Mouse (Mus musculus): ENCODE results near the gene Aqp9. TPM values are rescaled to one million over a fixed set of nuclear protein-coding genes. Genes with fewer than 3 reads are reported as not detected.
A peak's percentile ranks its signal among the peaks of the same experiment; 100 is the strongest.

The Aqp9 gene
- polyA plus RNA-seq, 1 experiment: 1.5 TPM

DNA sequence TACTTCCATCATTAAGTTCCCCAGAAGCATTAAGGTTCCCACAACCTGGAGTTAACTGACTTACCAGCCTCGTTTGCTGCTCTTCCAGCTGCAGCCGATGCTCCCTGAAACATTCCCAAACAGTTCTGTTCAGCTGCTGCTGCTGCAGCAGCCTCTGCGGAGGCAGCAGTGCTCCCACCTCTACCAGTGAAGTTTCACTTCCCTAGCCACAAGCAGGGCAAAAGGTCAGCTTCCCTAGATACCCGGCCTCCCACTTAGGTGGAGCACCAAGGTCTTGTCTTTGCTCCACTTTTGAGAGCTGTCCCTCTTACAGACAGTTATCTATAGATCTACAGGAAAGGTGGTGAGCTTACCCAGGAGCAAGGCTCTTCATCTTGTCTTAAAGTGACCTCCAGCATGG, 45.2 kb upstream of the Aqp9 start:
- Histone ChIP-seq H3K4me3 (ENCODE audit: control insufficient read depth, insufficient read depth, low read length) (no peak overlapping the region), H3K27ac (ENCODE audit: control insufficient read depth, insufficient read depth, low read length) (no peak overlapping the region), H3K36me3 (ENCODE audit: control insufficient read depth, insufficient read depth, low read length) (no peaks in the 10 kb centered on the region), H3K4me1 (replicated peaks; ENCODE audit: control insufficient read depth, insufficient read depth, low read length) (peaks cover 8% of the 10 kb centered on the region), H3K27me3 (ENCODE audit: control insufficient read depth, insufficient read depth, low read length) (peaks cover 20% of the 10 kb centered on the region)
- no peak for DNase-seq
- 24% methylated on average over 4 of the region's 4 CpGs for WGBS
- no peak for TF ChIP-seq POLR2A (IDR thresholded peaks at IDR 0.05; ENCODE audit: control insufficient read depth, extremely low read depth, insufficient read depth, low read length, poor library complexity)
- TF ChIP-seq CTCF (IDR thresholded peaks at IDR 0.05; ENCODE audit: borderline replicate concordance, control insufficient read depth, extremely low read depth, insufficient read depth, low read length, poor library complexity): no peak

DNA sequence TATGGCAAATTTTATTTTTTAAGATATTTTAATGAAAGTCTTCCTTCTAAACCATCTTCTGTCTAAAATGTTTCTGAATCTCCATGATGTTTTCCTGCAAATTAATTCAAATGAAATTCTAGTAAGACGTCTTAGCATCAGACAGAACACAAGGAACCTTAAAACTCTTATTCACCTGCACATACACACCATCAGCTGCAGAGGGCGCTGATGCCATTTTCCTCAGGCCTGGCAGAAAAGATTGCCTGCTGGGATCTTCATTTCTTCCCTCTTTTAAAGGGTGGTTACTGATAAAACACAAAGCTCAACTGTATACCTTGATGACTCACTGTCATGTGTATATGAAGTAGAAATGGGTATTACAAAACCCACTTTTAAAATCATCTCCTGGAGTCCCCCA, 42.4 kb upstream of the Aqp9 start:
- TF ChIP-seq CTCF (IDR thresholded peaks at IDR 0.05; ENCODE audit: borderline replicate concordance, control insufficient read depth, extremely low read depth, insufficient read depth, low read length, poor library complexity) (no peak), POLR2A (IDR thresholded peaks at IDR 0.05; ENCODE audit: control insufficient read depth, extremely low read depth, insufficient read depth, low read length, poor library complexity) (no peak)
- peaks cover 6% of the 10 kb centered on the region for H3K27me3 ChIP-seq (ENCODE audit: control insufficient read depth, insufficient read depth, low read length)
- H3K4me3 ChIP-seq (ENCODE audit: control insufficient read depth, insufficient read depth, low read length): no peak overlapping the region
- peaks cover 7% of the 10 kb centered on the region for H3K4me1 ChIP-seq (replicated peaks; ENCODE audit: control insufficient read depth, insufficient read depth, low read length)
- no peak overlapping the region for H3K27ac ChIP-seq (ENCODE audit: control insufficient read depth, insufficient read depth, low read length)
- 13% methylated on average over 2 of the region's 2 CpGs for WGBS
- DNase-seq: no peak
- no peaks in the 10 kb centered on the region for H3K36me3 ChIP-seq (ENCODE audit: control insufficient read depth, insufficient read depth, low read length)

DNA sequence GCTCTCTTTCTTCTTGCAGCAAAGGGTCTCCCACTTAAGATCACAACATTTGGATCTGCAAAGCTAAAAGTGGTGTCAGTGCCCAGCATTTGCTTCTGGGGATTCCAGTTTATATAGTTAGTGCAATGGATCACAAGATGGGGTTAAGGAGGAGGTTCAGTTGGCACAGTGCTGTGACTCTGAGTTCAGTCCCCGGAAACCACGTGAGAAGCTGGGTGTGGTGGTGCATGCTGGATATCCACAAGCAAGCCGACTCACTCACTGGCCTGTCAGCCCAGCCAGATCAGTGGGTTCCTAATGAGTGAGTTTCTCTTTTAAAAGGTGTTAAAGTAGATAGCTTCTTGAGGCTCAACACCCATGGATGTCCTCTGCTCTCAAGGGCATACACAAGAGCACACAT, 40.8 kb upstream of the Aqp9 start:
- Histone ChIP-seq H3K4me3 (ENCODE audit: control insufficient read depth, insufficient read depth, low read length) (no peak overlapping the region), H3K27me3 (ENCODE audit: control insufficient read depth, insufficient read depth, low read length) (no peaks in the 10 kb centered on the region), H3K36me3 (ENCODE audit: control insufficient read depth, insufficient read depth, low read length) (no peaks in the 10 kb centered on the region), H3K4me1 (replicated peaks; ENCODE audit: control insufficient read depth, insufficient read depth, low read length) (no peaks in the 10 kb centered on the region), H3K27ac (ENCODE audit: control insufficient read depth, insufficient read depth, low read length) (no peak overlapping the region)
- no peak for TF ChIP-seq CTCF (IDR thresholded peaks at IDR 0.05; ENCODE audit: borderline replicate concordance, control insufficient read depth, extremely low read depth, insufficient read depth, low read length, poor library complexity)
- TF ChIP-seq POLR2A (IDR thresholded peaks at IDR 0.05; ENCODE audit: control insufficient read depth, extremely low read depth, insufficient read depth, low read length, poor library complexity): no peak
- 60% methylated on average over 3 of the region's 3 CpGs for WGBS
- DNase-seq: no peak

DNA sequence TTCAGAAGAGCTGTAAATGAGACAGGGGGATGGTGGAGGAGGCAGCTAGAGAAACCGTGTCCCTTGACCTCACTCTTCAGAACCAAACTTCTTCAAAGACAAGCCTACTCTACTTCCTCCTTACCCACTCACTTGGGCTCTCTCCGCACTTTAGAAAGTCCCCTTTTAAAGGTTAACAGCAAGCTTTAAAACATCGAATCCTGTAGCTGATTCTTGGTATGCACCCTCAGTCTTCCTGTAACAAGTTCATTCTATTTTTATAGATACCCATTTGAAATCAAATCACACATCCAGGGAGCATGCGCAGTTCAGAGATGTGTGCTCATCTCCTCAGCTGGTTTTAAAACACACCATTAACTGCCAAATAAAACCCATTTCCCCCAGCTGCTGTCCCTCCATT, 33.8 kb upstream of the Aqp9 start:
- Histone ChIP-seq H3K27ac (ENCODE audit: control insufficient read depth, insufficient read depth, low read length) (no peak overlapping the region), H3K36me3 (ENCODE audit: control insufficient read depth, insufficient read depth, low read length) (no peaks in the 10 kb centered on the region), H3K4me3 (ENCODE audit: control insufficient read depth, insufficient read depth, low read length) (no peak overlapping the region), H3K4me1 (replicated peaks; ENCODE audit: control insufficient read depth, insufficient read depth, low read length) (no peaks in the 10 kb centered on the region), H3K27me3 (ENCODE audit: control insufficient read depth, insufficient read depth, low read length) (no peaks in the 10 kb centered on the region)
- 45% methylated on average over 4 of the region's 4 CpGs for WGBS
- TF ChIP-seq CTCF (IDR thresholded peaks at IDR 0.05; ENCODE audit: borderline replicate concordance, control insufficient read depth, extremely low read depth, insufficient read depth, low read length, poor library complexity) (no peak), POLR2A (IDR thresholded peaks at IDR 0.05; ENCODE audit: control insufficient read depth, extremely low read depth, insufficient read depth, low read length, poor library complexity) (no peak)
- DNase-seq: no peak

DNA sequence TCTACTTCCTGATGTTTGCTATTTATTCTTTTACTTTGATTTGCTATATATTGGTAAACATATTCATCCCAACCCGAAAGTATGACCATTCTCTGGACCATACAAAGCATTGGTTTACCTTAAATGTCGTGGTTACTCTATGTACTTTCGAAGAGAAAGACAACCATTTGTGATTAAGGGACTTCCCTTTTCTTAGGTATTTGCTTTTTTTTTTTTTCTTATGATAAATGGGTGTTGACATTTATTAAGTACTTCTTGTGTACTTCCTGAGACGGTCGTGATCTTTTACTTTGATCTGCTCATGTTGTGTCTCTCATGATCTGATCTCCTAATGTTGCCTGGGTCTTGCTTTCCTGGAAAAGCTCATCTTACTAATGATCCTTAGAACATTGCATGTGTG, 30.3 kb upstream of the Aqp9 start:
- Histone ChIP-seq H3K27me3 (ENCODE audit: control insufficient read depth, insufficient read depth, low read length) (no peaks in the 10 kb centered on the region), H3K27ac (ENCODE audit: control insufficient read depth, insufficient read depth, low read length) (no peak overlapping the region), H3K4me3 (ENCODE audit: control insufficient read depth, insufficient read depth, low read length) (no peak overlapping the region), H3K4me1 (replicated peaks; ENCODE audit: control insufficient read depth, insufficient read depth, low read length) (no peaks in the 10 kb centered on the region), H3K36me3 (ENCODE audit: control insufficient read depth, insufficient read depth, low read length) (no peaks in the 10 kb centered on the region)
- no peak for DNase-seq
- TF ChIP-seq POLR2A (IDR thresholded peaks at IDR 0.05; ENCODE audit: control insufficient read depth, extremely low read depth, insufficient read depth, low read length, poor library complexity) (no peak), CTCF (IDR thresholded peaks at IDR 0.05; ENCODE audit: borderline replicate concordance, control insufficient read depth, extremely low read depth, insufficient read depth, low read length, poor library complexity) (no peak)
- 28% methylated on average over 5 of the region's 5 CpGs for WGBS

GRCm38 (mm10) chr9:71188647-71189415, 20.3 kb upstream of the Aqp9 start:
- H3K36me3 ChIP-seq (ENCODE audit: control insufficient read depth, insufficient read depth, low read length): no peaks in the 10 kb centered on the region
- H3K27me3 ChIP-seq (ENCODE audit: control insufficient read depth, insufficient read depth, low read length): no peaks in the 10 kb centered on the region
- no peaks in the 10 kb centered on the region for H3K4me1 ChIP-seq (replicated peaks; ENCODE audit: control insufficient read depth, insufficient read depth, low read length)
- no peak overlapping the region for H3K27ac ChIP-seq (ENCODE audit: control insufficient read depth, insufficient read depth, low read length)
- DNase-seq: peak; percentile 56
- H3K4me3 ChIP-seq (ENCODE audit: control insufficient read depth, insufficient read depth, low read length): no peak overlapping the region
- TF ChIP-seq CTCF (IDR thresholded peaks at IDR 0.05; ENCODE audit: borderline replicate concordance, control insufficient read depth, extremely low read depth, insufficient read depth, low read length, poor library complexity): no peak
- TF ChIP-seq POLR2A (IDR thresholded peaks at IDR 0.05; ENCODE audit: control insufficient read depth, extremely low read depth, insufficient read depth, low read length, poor library complexity): no peak
- WGBS: 4% methylated on average over 12 of the region's 12 CpGs

Data from thymus, adult 2 months (tissue).